Mouse (Mus musculus): Measurements from ENCODE around the gene Scimp. TPM values are rescaled to one million over a fixed set of nuclear protein-coding genes. Genes with fewer than 3 reads are reported as not detected.
A peak's percentile ranks its signal among the peaks of the same experiment; 100 is the strongest.
"Not testable (repeated sequence)": the region's sequence is repeated elsewhere in the genome, so short reads cannot be mapped to it uniquely, and the experiment has no call there.

Scimp gene
- polyA plus RNA-seq, 1 experiment from 2014 or later: not detected

DNA sequence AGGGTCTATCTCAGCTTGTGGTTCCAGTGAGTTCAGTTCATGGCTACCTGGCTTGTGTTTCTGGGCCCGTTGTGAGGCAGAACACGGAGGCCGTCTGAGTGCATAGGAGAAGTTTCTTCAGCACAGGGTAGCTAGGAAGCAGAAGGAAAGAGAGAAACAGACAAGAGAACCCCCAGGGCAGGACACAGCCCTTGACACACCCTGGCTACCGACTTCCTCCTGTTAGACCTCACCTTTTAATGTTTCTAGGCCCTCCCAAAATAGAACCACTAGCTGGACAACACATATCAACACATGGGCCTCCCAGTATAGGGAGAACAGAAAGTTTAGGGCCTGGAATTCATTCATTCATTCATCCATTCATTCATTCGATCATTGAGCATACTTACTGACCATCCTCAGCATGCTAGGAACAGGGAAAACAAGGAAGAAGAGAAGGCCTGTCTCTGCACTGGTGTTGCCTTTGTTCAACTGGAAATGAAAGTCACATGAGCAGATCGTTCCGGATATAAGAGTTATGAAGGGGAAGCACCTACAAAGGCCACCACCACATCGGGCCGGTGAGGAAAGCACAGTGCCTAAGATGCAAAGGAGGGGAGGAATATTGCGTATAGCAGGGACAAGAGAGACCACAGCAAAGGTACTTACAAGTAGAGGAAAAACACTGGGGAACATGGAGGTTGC lies 23.3 kb downstream of the Scimp start:
- WGBS: 90% methylated on average over 10 of the region's 10 CpGs

DNA sequence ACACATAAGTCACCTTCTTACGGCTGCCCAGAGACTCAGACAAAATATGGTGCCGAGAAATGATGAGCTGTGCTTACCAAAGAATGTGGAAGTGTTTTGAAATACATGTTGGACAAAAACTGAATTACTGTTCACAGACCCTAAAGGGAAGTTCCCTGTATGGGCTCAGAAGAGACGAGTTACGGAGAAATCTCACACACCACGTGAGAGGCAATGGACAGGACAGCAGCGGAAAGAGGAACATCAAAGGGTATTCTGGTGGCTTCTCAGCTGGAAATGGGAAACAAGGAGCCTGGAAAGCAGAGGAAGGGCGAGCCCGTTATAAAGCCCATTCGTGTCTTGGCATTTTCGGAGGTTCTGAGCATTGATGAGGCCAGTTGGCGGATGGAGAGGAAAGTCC lies 25.3 kb downstream of the Scimp start:
- Histone ChIP-seq H3K9me3 (ENCODE audit: control insufficient read depth, low read length) (no peaks in the 10 kb centered on the region), H3K9ac (replicated peaks; ENCODE audit: low read depth, low read length) (no peak overlapping the region), H3K36me3 (ENCODE audit: control insufficient read depth, insufficient read depth, low read length) (no peaks in the 10 kb centered on the region), H3K4me3 (ENCODE audit: low read depth, low read length) (no peak overlapping the region), H3K27me3 (ENCODE audit: control insufficient read depth, insufficient read depth, low read length) (no peaks in the 10 kb centered on the region), H3K4me2 (ENCODE audit: low read depth, low read length) (no peak overlapping the region), H3K27ac (ENCODE audit: low read depth, low read length) (no peak overlapping the region), H3K4me1 (ENCODE audit: control insufficient read depth, insufficient read depth, low read length) (no peaks in the 10 kb centered on the region)
- ATAC-seq (ENCODE audit: low read depth): no peak
- 66% methylated on average over 11 of the region's 11 CpGs for WGBS

More for the DNA sequence above, 23.3 kb downstream of the Scimp start:
- Histone ChIP-seq H3K9ac (replicated peaks; ENCODE audit: low read depth, low read length) (no peak overlapping the region), H3K9me3 (ENCODE audit: control insufficient read depth, low read length) (no peaks in the 10 kb centered on the region), H3K27ac (ENCODE audit: low read depth, low read length) (no peak overlapping the region), H3K27me3 (ENCODE audit: control insufficient read depth, insufficient read depth, low read length) (no peaks in the 10 kb centered on the region), H3K4me3 (ENCODE audit: low read depth, low read length) (no peak overlapping the region), H3K36me3 (ENCODE audit: control insufficient read depth, insufficient read depth, low read length) (no peaks in the 10 kb centered on the region), H3K4me2 (ENCODE audit: low read depth, low read length) (no peak overlapping the region), H3K4me1 (ENCODE audit: control insufficient read depth, insufficient read depth, low read length) (no peaks in the 10 kb centered on the region)
- no peak for ATAC-seq (ENCODE audit: low read depth)

DNA sequence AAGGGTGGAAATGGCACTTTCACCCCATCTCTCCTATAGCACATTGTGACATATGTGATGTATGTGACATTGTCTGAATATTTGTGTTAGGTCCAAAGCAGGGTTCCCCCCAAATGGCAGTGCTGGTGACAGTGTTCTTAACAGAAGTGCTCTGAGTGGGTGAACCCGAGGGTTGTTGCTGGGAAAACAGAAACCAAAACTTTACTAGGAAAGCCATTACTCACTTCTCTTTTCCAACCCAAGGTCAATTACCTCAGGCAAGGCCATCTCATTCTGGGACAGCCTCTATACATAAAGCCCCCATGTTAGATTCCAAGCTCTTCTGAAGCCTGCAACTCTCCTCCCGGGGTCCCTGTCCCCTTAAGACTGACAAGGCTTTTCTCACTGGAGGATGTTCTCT lies 26.5 kb downstream of the Scimp start:
- no peak overlapping the region for H3K27ac ChIP-seq (ENCODE audit: low read depth, low read length)
- H3K36me3 ChIP-seq (ENCODE audit: control insufficient read depth, insufficient read depth, low read length): no peaks in the 10 kb centered on the region
- ATAC-seq (ENCODE audit: low read depth): no peak
- 76% methylated on average over 2 of the region's 2 CpGs for WGBS
- H3K4me3 ChIP-seq (ENCODE audit: low read depth, low read length): no peak overlapping the region
- no peaks in the 10 kb centered on the region for H3K27me3 ChIP-seq (ENCODE audit: control insufficient read depth, insufficient read depth, low read length)
- H3K4me2 ChIP-seq (ENCODE audit: low read depth, low read length): no peak overlapping the region
- no peaks in the 10 kb centered on the region for H3K4me1 ChIP-seq (ENCODE audit: control insufficient read depth, insufficient read depth, low read length)
- H3K9me3 ChIP-seq (ENCODE audit: control insufficient read depth, low read length): no peaks in the 10 kb centered on the region
- H3K9ac ChIP-seq (replicated peaks; ENCODE audit: low read depth, low read length): no peak overlapping the region

DNA sequence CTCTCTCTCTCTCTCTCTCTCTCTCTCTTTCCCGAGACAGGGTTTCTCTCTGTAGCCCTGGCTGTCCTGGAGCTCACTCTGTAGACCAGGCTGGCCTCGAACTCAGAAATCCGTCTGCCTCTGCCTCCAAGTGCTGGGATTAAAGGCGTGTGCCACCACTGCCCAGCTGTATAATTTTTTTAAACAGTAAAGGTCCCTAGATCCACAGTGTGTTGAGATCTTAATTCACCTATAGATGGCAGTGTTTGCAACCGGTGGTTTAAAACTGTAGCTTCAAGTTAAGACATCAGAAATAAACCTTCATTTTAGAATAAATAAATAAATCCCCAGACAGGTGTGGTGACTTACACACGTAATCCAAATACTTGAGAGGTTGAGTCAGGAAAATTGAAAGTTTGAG lies 34.3 kb downstream of the Scimp start:
- not testable (repeated sequence) for H3K4me2 ChIP-seq (ENCODE audit: low read depth, low read length); H3K27ac ChIP-seq (ENCODE audit: low read depth, low read length); H3K36me3 ChIP-seq (ENCODE audit: control insufficient read depth, insufficient read depth, low read length); H3K9me3 ChIP-seq (ENCODE audit: control insufficient read depth, low read length); ATAC-seq (ENCODE audit: low read depth); H3K4me3 ChIP-seq (ENCODE audit: low read depth, low read length); H3K4me1 ChIP-seq (ENCODE audit: control insufficient read depth, insufficient read depth, low read length); H3K9ac ChIP-seq (replicated peaks; ENCODE audit: low read depth, low read length); H3K27me3 ChIP-seq (ENCODE audit: control insufficient read depth, insufficient read depth, low read length)
- WGBS: 36% methylated on average over 6 of the region's 6 CpGs

DNA sequence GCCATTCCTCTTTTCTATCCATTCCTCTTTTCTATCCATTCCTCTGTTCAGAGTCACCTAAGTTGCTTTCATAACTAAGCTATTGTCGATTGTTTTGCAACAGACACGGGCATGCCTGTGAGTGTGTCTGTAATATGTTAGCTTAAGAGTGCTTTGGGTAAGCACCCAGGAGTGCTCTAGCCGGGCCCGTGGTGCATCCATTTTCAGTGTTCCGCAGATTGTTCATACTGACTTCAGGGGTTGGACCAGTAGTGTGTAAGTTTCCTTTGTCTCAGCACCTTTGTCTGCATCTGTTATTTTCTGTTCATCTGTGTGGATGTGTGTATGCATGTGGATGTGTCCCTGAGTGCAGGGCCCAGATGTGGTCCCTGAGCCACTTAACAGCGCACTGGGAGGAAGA lies 34.8 kb downstream of the Scimp start:
- no peak overlapping the region for H3K4me3 ChIP-seq (ENCODE audit: low read depth, low read length)
- H3K36me3 ChIP-seq (ENCODE audit: control insufficient read depth, insufficient read depth, low read length): peaks cover 3% of the 10 kb centered on the region; the same call in 1 of the 2 replicates
- 69% methylated on average over 6 of the region's 6 CpGs for WGBS
- H3K9ac ChIP-seq (replicated peaks; ENCODE audit: low read depth, low read length): no peak overlapping the region
- no peaks in the 10 kb centered on the region for H3K9me3 ChIP-seq (ENCODE audit: control insufficient read depth, low read length)
- H3K27ac ChIP-seq (ENCODE audit: low read depth, low read length): no peak overlapping the region
- no peaks in the 10 kb centered on the region for H3K4me1 ChIP-seq (ENCODE audit: control insufficient read depth, insufficient read depth, low read length)
- no peak overlapping the region for H3K4me2 ChIP-seq (ENCODE audit: low read depth, low read length)
- H3K27me3 ChIP-seq (ENCODE audit: control insufficient read depth, insufficient read depth, low read length): no peaks in the 10 kb centered on the region
- ATAC-seq (ENCODE audit: low read depth): no peak

DNA sequence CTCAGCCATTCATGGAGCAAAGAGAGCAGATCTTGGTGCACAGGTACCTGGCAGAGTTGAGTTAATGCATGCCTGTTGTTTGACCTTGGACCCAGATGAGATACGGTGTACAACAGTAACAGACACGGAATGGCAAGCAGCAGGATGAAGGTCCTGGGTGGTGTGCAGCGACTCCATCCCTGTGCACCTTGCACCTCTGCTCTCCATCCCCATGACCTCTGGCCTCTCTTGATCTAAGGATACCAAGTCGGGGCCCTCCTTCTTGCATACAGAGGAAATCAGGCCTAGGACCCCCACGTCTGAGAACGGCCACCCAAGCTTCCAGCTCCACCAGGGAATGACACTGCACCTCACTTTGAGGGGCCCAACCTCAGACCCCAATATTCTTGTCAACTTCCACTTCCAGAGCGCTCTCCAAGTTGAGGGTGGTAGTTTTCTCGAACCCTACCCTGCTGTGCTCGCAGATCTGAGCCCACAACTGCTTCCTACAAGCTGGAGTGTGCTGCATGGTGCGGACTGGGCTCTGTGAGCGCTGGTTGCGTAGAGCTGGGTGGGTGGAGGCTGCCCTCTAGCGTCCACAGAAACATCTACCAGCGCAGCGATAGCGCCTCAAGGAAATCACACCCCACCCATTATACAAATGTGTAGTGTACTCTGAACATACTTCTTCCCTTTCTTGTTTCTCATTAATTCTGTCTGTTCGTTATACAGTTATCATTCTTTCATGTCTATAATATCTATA lies 35.4 kb downstream of the Scimp start:
- no peaks in the 10 kb centered on the region for H3K4me1 ChIP-seq (ENCODE audit: control insufficient read depth, insufficient read depth, low read length)

DNA sequence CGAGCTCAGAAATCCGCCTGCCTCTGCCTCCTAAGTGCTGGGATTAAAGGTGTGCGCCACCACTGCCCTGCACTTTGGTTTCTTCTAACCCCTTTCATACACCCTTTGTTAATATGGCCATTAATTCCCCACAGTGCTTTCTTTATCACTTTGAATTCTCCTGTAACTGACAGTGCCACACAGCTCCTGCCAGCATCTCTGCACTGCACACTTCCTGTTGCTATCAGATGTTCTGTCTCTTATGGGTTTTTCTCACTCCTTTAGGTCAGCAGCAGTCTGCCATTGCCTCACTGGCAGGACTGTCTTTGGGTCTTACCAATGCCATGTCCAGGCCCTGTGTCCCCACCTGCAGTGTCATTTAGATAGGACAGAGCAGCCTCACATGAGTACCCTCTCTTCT lies 41.6 kb downstream of the Scimp start:
- Histone ChIP-seq H3K27me3 (ENCODE audit: control insufficient read depth, insufficient read depth, low read length) (no peaks in the 10 kb centered on the region), H3K4me3 (ENCODE audit: low read depth, low read length) (no peak overlapping the region), H3K36me3 (ENCODE audit: control insufficient read depth, insufficient read depth, low read length) (peaks cover 19% of the 10 kb centered on the region), H3K9ac (replicated peaks; ENCODE audit: low read depth, low read length) (no peak overlapping the region), H3K4me1 (ENCODE audit: control insufficient read depth, insufficient read depth, low read length) (no peaks in the 10 kb centered on the region), H3K4me2 (ENCODE audit: low read depth, low read length) (no peak overlapping the region), H3K9me3 (ENCODE audit: control insufficient read depth, low read length) (no peaks in the 10 kb centered on the region), H3K27ac (ENCODE audit: low read depth, low read length) (no peak overlapping the region)
- ATAC-seq (ENCODE audit: low read depth): no peak
- 93% methylated on average over 3 of the region's 3 CpGs for WGBS

More for the DNA sequence above, 35.4 kb downstream of the Scimp start:
- no peaks in the 10 kb centered on the region for H3K9me3 ChIP-seq (ENCODE audit: control insufficient read depth, low read length)
- H3K36me3 ChIP-seq (ENCODE audit: control insufficient read depth, insufficient read depth, low read length): peaks cover 3% of the 10 kb centered on the region; the same call in 1 of the 2 replicates
- no peak overlapping the region for H3K9ac ChIP-seq (replicated peaks; ENCODE audit: low read depth, low read length)
- WGBS: 30% methylated on average over 17 of the region's 17 CpGs
- H3K27me3 ChIP-seq (ENCODE audit: control insufficient read depth, insufficient read depth, low read length): no peaks in the 10 kb centered on the region
- peak; percentile 90 for ATAC-seq (ENCODE audit: low read depth)
- no peak overlapping the region for H3K4me3 ChIP-seq (ENCODE audit: low read depth, low read length)
- H3K27ac ChIP-seq (ENCODE audit: low read depth, low read length): no peak overlapping the region
- H3K4me2 ChIP-seq (ENCODE audit: low read depth, low read length): no peak overlapping the region

DNA sequence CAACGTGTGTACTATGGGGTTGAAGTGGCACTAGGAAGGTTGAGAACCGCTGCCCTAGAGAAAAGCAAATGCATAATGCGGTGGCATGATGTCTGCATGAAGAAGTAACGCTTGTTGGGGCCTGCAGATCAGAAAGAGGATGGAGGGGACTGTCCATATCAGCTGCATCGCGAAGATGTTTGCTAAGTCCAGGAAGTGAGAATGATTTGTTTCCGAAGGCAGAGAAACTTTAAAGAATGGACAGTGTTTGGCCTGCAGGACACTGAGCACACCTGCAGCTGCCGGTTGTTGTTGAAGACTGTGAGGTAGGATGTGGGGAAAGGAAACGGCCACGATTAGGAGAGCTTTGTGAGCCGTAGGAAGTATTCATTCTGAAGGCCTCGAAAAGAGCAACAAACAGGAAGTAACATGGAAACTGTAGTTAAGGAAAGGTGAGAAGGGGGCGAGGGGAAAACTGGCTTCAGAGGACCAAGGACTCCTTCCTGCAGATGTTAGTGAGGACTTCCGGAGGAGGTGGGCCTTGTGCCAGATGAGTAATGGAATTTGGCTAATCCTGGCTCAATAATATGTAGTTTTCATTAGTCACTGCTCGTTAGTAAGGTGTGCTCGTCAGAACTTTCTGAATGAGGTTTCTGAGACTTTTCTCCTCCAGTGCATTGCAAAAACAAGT lies 46.5 kb downstream of the Scimp start:
- no peak overlapping the region for H3K9ac ChIP-seq (replicated peaks; ENCODE audit: low read depth, low read length)
- H3K4me1 ChIP-seq (ENCODE audit: control insufficient read depth, insufficient read depth, low read length): peaks cover 7% of the 10 kb centered on the region; the same call in 1 of the 2 replicates
- 86% methylated on average over 16 of the region's 16 CpGs for WGBS
- H3K4me3 ChIP-seq (ENCODE audit: low read depth, low read length): no peak overlapping the region
- no peaks in the 10 kb centered on the region for H3K27me3 ChIP-seq (ENCODE audit: control insufficient read depth, insufficient read depth, low read length)
- peaks cover 8% of the 10 kb centered on the region for H3K36me3 ChIP-seq (ENCODE audit: control insufficient read depth, insufficient read depth, low read length)
- no peak for ATAC-seq (ENCODE audit: low read depth)
- no peaks in the 10 kb centered on the region for H3K9me3 ChIP-seq (ENCODE audit: control insufficient read depth, low read length)
- no peak overlapping the region for H3K27ac ChIP-seq (ENCODE audit: low read depth, low read length)
- no peak overlapping the region for H3K4me2 ChIP-seq (ENCODE audit: low read depth, low read length)

Data from neural tube, embryonic 14.5 days (tissue).